14 mouse cellular contexts compared by ENCODE assay signal in the genomic region with DNA sequence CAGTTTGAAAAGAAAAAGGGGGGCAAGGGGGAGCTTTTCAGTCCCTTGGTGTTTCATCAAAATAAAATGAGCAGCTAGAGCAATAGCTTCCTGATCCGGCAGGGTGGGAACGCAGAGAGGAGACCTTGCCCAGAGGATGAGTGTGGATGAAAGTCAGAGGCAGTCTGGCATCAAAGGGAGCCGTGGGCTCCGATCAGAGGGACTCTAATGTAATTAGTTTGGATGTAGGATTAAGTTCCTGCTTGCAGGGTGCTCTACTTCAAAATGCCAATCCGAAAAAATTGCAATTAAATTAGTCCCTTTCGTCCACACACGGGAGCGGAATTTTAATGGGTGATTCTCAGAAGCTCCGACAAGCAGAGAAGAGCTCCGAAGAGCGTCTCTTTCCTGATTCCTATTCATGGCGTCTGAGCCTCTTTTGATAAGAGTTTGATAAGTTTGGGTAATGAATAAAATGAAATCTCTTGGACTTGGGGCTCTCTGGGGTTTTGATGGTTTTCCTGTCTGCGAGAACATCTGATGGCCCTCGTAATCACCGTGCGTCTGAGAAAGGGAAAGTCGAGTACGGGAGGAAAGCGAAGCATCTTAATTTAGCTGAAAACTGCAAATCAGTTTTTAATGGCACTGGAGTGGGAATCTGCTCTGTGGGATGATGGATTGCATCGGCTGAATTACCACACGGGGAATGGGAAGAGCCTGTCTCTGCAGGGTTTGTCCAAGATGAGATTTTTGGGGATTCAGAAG.
DNase-seq lines count a peak whose midpoint lies in the region; ATAC-seq and TF ChIP-seq lines count a peak whose summit lies in the region.
"Had no signal": no experiment of that assay in that cellular context is flagged by ENCODE, and none has a peak within 500 bp of the region (broad histone marks: within the 10 kb centered on the region; RNA-seq: fewer than 3 reads in every experiment).

No protein-coding gene starts in this region.

- no peak for DNase-seq in left cerebral cortex, adult 2 months (ENCODE audit: extremely low spot score in 1 of 2, low spot score in 2 of 2)
- no peak for DNase-seq in left cerebral cortex, postnatal 36 days (ENCODE audit: low spot score in 2 of 2)
- no peak for DNase-seq in embryonic facial prominence, embryonic 14.5 days (ENCODE audit: low spot score)
- DNase-seq in midbrain, postnatal 0 days (ENCODE audit: low spot score): no peak
- no peak for DNase-seq in heart, adult 9 months (ENCODE audit: low spot score in 2 of 2)
- DNase-seq: gastrocnemius, postnatal 25 days; kidney, postnatal 14 days; thymus, postnatal 36 days had no signal

- H3K4me2 ChIP-seq in embryonic facial prominence, embryonic 14.5 days (ENCODE audit: low read depth, low read length): peak overlapping the region; percentile 20; the same call in 1 of the 2 replicates
- peak overlapping the region; percentile 50 for H3K4me2 ChIP-seq in forebrain, embryonic 16.5 days (ENCODE audit: low read length)
- peak overlapping the region; percentile 44 for H3K4me2 ChIP-seq in midbrain, postnatal 0 days (ENCODE audit: low read depth, low read length, poor library complexity, severe bottlenecking)
- H3K4me2 ChIP-seq in liver, embryonic 12.5 days: no peak overlapping the region

- TF ChIP-seq CTCF in left cerebral cortex, adult 2 months (IDR thresholded peaks at IDR 0.05): no peak
- peak; percentile 25; the same call in 1 of the 2 replicates for TF ChIP-seq CTCF in midbrain, postnatal 0 days (IDR thresholded peaks at IDR 0.05)

- H3K9me3 ChIP-seq in embryonic facial prominence, embryonic 14.5 days (ENCODE audit: control insufficient read depth, low read length): no peaks in the 10 kb centered on the region
- H3K9me3 ChIP-seq in forebrain, embryonic 16.5 days (ENCODE audit: control insufficient read depth, low read length): no peaks in the 10 kb centered on the region
- H3K9me3 ChIP-seq in midbrain, postnatal 0 days (ENCODE audit: low read length): no peaks in the 10 kb centered on the region
- H3K9me3 ChIP-seq in liver, embryonic 12.5 days (replicated peaks): no peaks in the 10 kb centered on the region

- no peaks in the 10 kb centered on the region for H3K36me3 ChIP-seq in embryonic facial prominence, embryonic 14.5 days (ENCODE audit: control insufficient read depth, insufficient read depth, low read length)
- H3K36me3 ChIP-seq in forebrain, embryonic 16.5 days (ENCODE audit: control insufficient read depth, insufficient read depth): no peaks in the 10 kb centered on the region
- no peaks in the 10 kb centered on the region for H3K36me3 ChIP-seq in midbrain, postnatal 0 days (ENCODE audit: insufficient read depth, low read length)
- no peaks in the 10 kb centered on the region for H3K36me3 ChIP-seq in liver, embryonic 12.5 days

- peak overlapping the region; percentile 23 for H3K4me3 ChIP-seq in left cerebral cortex, adult 2 months
- H3K4me3 ChIP-seq in embryonic facial prominence, embryonic 14.5 days (ENCODE audit: low read depth, low read length): no peak overlapping the region
- H3K4me3 ChIP-seq in forebrain, embryonic 16.5 days (replicated peaks; ENCODE audit: low read length): peak overlapping the region; percentile 31
- peak overlapping the region; percentile 24; the same call in 1 of the 2 replicates for H3K4me3 ChIP-seq in midbrain, postnatal 0 days (ENCODE audit: low read depth, low read length)
- no peak overlapping the region for H3K4me3 ChIP-seq in liver, embryonic 12.5 days

- intact Hi-C loops in left cerebral cortex, adult 2 months (cut with DNase I): no loop called here
- intact Hi-C loops in left cerebral cortex, postnatal 36 days (cut with DNase I): no loop called here

- H3K27ac ChIP-seq in left cerebral cortex, adult 2 months: peak overlapping the region; percentile 81
- H3K27ac ChIP-seq in embryonic facial prominence, embryonic 14.5 days (replicated peaks; ENCODE audit: low read depth, low read length): no peak overlapping the region
- no peak overlapping the region for H3K27ac ChIP-seq in forebrain, embryonic 16.5 days (ENCODE audit: low read length)
- peak overlapping the region; percentile 43 for H3K27ac ChIP-seq in midbrain, postnatal 0 days (ENCODE audit: low read depth, low read length)
- no peak overlapping the region for H3K27ac ChIP-seq in liver, embryonic 12.5 days

- no peak overlapping the region for H3K9ac ChIP-seq in embryonic facial prominence, embryonic 14.5 days (ENCODE audit: low read depth, low read length)
- peak overlapping the region; percentile 27 for H3K9ac ChIP-seq in forebrain, embryonic 16.5 days (replicated peaks; ENCODE audit: low read depth, low read length)
- no peak overlapping the region for H3K9ac ChIP-seq in midbrain, postnatal 0 days (replicated peaks; ENCODE audit: low read length, poor library complexity, severe bottlenecking)
- H3K9ac ChIP-seq in liver, embryonic 12.5 days: no peak overlapping the region

- H3K4me1 ChIP-seq in embryonic facial prominence, embryonic 14.5 days (ENCODE audit: control insufficient read depth, insufficient read depth, low read length): peaks cover 7% of the 10 kb centered on the region; the same call in 1 of the 2 replicates
- peaks cover 18% of the 10 kb centered on the region for H3K4me1 ChIP-seq in forebrain, embryonic 16.5 days (replicated peaks; ENCODE audit: control insufficient read depth, insufficient read depth, low read length)
- peaks cover 10% of the 10 kb centered on the region for H3K4me1 ChIP-seq in midbrain, postnatal 0 days (ENCODE audit: insufficient read depth, low read length)
- peaks cover 3% of the 10 kb centered on the region; the same call in 1 of the 2 replicates for H3K4me1 ChIP-seq in liver, embryonic 12.5 days

- ATAC-seq in embryonic facial prominence, embryonic 14.5 days (ENCODE audit: low read depth): no peak
- 0 out of 2 replicates have a peak, but pooled peaks have one; percentile 26 for ATAC-seq in forebrain, embryonic 16.5 days
- ATAC-seq in midbrain, postnatal 0 days (ENCODE audit: low FRiP score): peak; percentile 70
- no peak for ATAC-seq in liver, embryonic 12.5 days
- ATAC-seq: inflammation-experienced regulatory T-cells, adult 6 months; lung, postnatal 0 days; Patski had no signal

- no peaks in the 10 kb centered on the region for H3K27me3 ChIP-seq in embryonic facial prominence, embryonic 14.5 days (replicated peaks; ENCODE audit: control insufficient read depth, insufficient read depth, low read length)
- H3K27me3 ChIP-seq in forebrain, embryonic 16.5 days (replicated peaks; ENCODE audit: control insufficient read depth, insufficient read depth, low read length): no peaks in the 10 kb centered on the region
- H3K27me3 ChIP-seq in midbrain, postnatal 0 days (ENCODE audit: insufficient read depth, low read length): no peaks in the 10 kb centered on the region
- H3K27me3 ChIP-seq in liver, embryonic 12.5 days (replicated peaks): no peaks in the 10 kb centered on the region
- H3K27me3 ChIP-seq: CH12.LX, Patski had no signal

- WGBS in embryonic facial prominence, embryonic 14.5 days: 49% methylated on average over 21 of the region's 21 CpGs
- 12% methylated on average over 21 of the region's 21 CpGs for WGBS in forebrain, embryonic 16.5 days
- 21% methylated on average over 21 of the region's 21 CpGs for WGBS in midbrain, postnatal 0 days
- 70% methylated on average over 21 of the region's 21 CpGs for WGBS in liver, embryonic 12.5 days (ENCODE audit: insufficient replicate concordance)

Comparison
In these comparisons a context has a peak if more than half of its experiments do, and no peak if none do; other contexts are left out.
1. H3K27ac ChIP-seq: peak in left cerebral cortex, adult 2 months (single experiment) and midbrain, postnatal 0 days (single experiment); none in embryonic facial prominence, embryonic 14.5 days (single experiment), forebrain, embryonic 16.5 days (single experiment) and liver, embryonic 12.5 days (single experiment).
2. H3K4me3 ChIP-seq: peak in left cerebral cortex, adult 2 months (single experiment), forebrain, embryonic 16.5 days (single experiment) and midbrain, postnatal 0 days (single experiment); none in embryonic facial prominence, embryonic 14.5 days (single experiment) and liver, embryonic 12.5 days (single experiment).
3. ATAC-seq: peak in forebrain, embryonic 16.5 days (single experiment) and midbrain, postnatal 0 days (single experiment); none in embryonic facial prominence, embryonic 14.5 days (single experiment) and liver, embryonic 12.5 days (single experiment).